Mouse (Mus musculus) spleen, adult 18-20 months (tissue): Measurements from ENCODE around the gene Hs6st1.
A peak's percentile ranks its signal among the peaks of the same experiment; 100 is the strongest.

ENCODE experiments used
- DNase-seq, 2 experiments: peaks; one replicate each; pipeline ENCODE4 v3.0.0; 2022; ENCODE audit warnings: mixed read lengths in 2 of 2

The Hs6st1 gene

DNA sequence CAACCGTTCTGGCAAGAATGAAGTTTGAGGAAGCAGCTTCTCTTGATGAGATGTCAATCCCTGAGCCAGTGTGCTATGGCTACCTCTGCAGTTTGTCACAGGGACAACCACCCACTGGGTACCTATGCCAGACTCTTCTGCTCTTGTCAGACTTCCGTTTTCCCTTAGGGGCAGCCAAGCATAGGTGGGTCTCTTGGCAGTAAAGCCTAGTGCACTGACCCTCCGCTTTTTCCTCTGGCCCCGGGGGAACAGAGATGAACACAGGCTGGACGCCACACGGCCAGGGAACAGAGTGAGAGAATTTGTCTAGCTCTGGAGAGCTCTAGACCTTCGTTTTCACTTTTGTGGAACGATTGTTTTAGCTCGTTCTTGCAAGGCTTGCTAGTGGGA, 2.4 kb upstream of the Hs6st1 start:
- DNase-seq = no peak

GRCm38 (mm10) chr1:36066216-36066980, 1.8 kb upstream of the Hs6st1 start:
- DNase-seq = peak in 1 of 2 experiments; percentile 1

GRCm38 (mm10) chr1:36067201-36067600, 999 bp upstream of the Hs6st1 start:
- DNase-seq = peak; percentile 2 to 3

- no peak for DNase-seq
These were observed 589 bp upstream of the Hs6st1 start for GRCm38 (mm10) chr1:36067611-36068010.

DNA sequence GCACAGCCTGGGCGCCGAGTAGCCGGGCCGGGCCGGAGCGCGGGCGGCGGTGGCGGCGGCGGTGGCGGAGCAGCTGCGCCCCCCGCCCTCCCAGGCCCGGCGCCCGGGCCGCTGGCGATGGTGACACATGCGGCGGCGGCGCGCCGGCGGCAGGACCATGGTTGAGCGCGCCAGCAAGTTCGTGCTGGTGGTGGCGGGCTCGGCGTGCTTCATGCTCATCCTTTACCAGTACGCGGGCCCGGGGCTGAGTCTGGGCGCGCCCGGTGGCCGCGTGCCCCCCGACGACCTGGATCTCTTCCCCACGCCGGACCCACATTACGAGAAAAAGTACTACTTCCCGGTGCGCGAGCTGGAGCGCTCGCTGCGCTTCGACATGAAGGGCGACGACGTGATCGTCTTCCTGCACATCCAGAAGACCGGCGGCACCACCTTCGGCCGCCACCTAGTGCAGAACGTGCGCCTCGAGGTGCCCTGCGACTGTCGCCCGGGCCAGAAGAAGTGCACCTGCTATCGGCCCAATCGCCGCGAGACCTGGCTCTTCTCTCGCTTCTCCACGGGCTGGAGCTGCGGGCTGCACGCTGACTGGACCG, 426 bp downstream of the Hs6st1 start:
- DNase-seq = peak; percentile 40 to 60

DNA sequence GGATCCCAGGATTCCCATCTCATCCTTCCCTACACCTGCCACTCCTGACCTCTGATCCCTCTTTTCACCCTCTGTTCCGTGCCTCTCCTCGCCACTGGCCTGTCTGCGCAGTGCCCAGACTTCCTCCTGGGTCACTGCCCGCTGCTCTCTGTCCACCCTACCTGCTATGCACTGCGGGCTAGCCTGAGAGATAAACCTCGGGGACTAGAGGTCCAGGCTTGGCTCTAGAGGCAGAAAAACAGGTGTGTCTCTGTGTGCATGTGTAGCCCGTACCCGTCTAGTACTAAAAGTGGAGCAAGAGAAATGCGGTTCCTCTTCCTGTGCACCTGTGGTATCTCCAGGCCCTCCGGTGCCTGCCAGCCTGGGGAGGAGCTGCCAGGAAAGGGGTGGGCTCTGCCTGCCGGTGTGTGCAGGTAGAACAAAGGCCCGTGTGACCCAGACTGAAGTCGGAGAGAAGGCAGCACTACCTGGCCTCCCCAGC, 1.1 kb downstream of the Hs6st1 start:
- DNase-seq = peak; percentile 25 to 39

- DNase-seq = no peak
These were observed 2.0 kb downstream of the Hs6st1 start for GRCm38 (mm10) chr1:36070190-36070589.

GRCm38 (mm10) chr1:36070740-36071139, 2.5 kb downstream of the Hs6st1 start:
- no peak for DNase-seq

GRCm38 (mm10) chr1:36071176-36071575, 3.0 kb downstream of the Hs6st1 start:
- DNase-seq = no peak

DNA sequence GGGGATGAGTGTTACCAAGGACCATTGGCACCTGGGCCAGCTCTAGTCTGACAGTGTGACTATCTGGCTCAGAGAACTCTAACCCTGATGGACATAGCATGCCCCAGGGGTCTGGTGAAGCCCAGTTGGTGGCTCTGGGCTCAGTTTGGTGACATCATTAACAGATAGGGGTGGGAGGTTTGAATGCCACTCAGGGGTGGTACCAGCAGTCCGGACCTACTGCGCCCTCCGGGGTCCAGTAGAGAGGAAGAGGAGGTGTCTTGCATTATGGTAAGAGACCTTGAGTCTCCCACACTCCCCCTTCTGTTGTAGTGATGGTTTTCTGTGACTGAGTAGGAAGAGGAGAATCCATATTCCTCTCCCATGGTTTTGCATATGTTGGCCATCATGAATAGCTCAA, 3.4 kb downstream of the Hs6st1 start:
- no peak for DNase-seq

- DNase-seq = no peak
These were observed 4.7 kb downstream of the Hs6st1 start for GRCm38 (mm10) chr1:36072588-36073556.

DNA sequence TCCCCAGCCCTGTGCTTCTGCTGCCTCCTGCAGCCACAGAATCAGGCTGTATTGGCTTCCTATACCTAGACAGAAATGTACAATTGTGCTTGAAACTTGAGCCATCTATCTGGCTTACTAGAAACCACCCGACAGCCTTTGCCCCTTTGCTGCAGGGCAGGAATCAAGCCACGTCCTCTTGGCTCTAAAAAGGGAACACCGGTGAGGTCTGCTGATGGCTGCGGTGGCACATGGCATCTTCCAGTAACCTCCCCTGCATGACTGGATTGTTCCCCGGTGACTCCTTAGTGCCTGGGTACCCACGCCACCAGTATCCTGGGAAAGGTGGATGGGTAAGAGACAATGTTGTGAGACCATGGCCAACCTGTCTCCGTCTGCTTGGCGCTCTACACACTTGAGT, 5.4 kb downstream of the Hs6st1 start:
- no peak for DNase-seq

DNA sequence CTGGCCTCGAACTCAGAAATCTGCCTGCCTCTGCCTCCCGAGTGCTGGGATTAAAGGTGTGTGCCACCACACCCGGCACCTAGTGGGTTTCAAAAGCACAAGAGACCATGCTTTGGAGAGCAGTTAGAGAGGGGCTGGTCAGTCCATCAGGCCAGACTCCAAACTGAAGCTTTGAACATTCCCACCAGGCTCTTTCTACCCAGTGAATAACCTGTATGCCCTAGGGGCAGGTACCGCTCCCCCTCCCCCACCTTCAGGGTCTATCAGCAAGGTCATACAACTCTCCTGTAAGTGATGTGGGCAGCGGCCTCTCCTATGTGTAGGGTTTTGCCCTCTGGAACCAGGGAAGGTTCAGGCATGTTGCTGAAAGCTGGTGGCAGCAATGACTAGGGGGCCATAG, 6.0 kb downstream of the Hs6st1 start:
- DNase-seq = no peak

DNA sequence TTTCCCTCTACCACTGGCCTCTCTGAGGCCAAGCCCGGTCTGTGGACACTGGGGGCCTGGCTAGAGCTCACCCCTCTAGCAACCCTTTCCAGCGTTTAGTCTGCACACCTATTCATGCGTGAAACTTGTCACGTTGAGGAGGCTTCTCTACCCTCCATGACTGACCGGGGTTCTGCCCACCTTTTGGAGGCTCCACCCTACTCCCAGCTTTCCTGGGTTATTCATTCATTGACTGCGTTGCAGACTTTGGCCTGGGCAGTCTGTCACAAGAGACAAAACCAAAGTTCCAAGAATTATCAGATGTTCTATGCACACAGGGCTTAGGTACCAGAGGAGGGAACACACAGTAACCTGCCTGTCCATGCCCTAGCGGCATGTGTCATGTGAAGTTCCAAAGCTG, 6.8 kb downstream of the Hs6st1 start:
- no peak for DNase-seq

DNA sequence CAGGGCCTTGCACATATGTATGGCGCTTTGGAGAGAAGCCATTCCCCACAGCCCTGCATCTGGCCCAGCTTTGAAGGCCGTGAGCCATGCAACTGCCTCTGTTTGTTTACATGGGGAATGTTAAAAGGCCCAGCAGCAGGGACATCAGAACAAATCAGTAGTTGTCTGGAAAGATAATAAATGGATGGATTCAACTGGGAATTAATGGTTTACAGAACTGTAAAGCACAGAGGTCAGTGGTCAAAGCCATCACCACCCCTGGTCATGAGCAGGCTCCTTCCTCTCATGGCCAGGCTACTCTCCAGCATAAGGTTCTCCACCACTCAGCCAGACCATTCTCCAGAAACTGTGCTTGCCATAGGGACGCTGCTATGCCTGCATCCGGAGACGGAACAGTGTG, 7.5 kb downstream of the Hs6st1 start:
- DNase-seq = no peak

DNA sequence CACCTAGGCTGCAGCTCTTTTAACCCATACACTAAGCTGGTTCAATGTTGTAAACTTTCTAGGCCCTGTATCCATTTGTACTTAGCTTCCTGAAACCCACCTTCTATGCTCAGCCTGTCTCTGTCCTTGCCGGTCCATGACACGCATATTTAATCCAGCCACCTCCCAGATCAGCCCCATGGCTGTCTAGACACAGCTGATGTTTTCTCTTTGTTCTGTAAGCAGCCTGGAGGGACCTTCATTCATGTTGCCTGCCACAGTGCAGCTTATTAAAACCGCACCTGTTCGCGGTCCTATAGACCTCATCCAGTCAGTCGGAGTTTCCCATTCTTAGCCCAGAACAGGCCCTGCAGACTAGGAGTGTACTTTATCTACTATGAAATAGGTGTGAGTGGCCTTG, 8.9 kb downstream of the Hs6st1 start:
- DNase-seq = no peak

DNA sequence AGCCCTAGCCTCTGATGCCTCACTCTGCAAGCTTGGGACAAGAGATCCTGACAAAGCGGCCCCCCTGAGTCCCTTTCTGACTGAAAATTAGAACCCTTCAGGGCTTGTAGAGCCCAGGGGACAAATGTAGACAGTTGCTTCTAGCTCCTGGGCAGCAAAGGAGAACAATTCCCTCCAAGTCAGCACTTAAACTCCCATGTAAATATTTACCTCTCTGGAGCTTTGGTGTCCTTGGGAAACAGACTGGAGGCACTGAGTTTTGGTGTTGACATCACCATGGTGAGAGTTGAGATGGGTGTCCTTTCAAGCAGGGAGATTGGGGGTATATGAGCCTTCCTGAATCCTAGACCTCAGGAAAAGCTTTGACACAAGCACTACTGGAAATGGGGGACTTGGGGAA, 10.1 kb downstream of the Hs6st1 start:
- DNase-seq = no peak

- DNase-seq = no peak
These were observed 11.5 kb downstream of the Hs6st1 start for GRCm38 (mm10) chr1:36079679-36080078.

DNA sequence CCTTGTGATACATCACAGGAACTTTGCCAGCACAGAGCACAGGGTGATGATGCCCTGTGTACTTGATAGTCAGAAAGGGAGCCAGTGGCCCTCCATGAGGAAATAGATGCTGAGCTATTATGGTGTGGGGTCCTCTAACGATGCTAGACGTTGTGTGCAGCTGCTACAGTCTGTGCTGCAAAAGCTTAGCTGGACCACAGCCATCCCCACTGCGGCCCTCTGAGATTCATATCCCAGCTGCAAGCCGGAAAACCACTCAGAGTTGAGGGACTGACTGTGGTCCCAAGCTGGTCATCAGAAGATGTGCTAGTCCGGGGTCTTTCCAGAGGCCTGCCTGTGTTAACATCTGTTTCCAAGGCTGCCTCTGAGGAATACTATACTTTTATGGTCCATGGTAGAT, 12.8 kb downstream of the Hs6st1 start:
- no peak for DNase-seq

GRCm38 (mm10) chr1:36082184-36082583, 14.0 kb downstream of the Hs6st1 start:
- DNase-seq = no peak

DNA sequence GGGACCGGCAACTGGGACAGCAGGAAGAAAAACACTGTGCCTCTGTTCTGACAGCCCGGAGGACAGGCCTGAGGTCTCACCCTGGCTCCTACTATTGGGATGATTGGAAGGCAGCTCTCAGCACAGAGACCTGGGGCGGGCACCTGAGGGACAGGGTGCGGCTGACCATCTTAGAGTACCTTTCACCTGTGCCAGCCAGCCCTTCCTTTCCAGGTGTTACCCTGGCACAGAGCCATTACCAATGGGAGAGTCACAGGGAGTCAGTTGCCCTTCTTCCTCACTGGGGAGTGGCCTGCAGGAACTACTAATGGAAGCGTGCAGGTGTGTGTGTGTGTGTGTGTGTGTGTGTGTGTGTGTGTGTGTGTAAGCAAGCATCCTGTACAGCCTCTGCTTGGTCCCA, 15.4 kb downstream of the Hs6st1 start:
- DNase-seq = no peak

DNA sequence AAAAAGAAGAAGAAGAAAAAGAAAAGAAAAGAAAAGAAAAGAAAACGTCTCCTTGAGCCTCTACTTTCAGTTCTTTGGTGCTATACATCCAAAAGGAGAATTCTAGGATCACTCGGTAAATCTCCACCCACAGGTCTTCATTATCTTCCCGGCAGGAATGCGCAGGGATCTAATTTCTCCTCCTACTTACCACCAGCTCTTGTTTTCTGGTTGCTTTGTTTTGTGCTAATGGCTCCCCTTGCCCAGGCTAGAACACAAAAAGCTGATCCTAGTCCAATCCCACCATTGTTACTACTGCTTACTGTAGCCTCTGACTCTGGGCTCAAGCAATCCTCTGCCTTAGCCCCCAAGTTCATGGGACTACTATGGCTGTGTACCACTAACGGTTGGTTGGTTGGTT, 16.9 kb downstream of the Hs6st1 start:
- DNase-seq = no peak

DNA sequence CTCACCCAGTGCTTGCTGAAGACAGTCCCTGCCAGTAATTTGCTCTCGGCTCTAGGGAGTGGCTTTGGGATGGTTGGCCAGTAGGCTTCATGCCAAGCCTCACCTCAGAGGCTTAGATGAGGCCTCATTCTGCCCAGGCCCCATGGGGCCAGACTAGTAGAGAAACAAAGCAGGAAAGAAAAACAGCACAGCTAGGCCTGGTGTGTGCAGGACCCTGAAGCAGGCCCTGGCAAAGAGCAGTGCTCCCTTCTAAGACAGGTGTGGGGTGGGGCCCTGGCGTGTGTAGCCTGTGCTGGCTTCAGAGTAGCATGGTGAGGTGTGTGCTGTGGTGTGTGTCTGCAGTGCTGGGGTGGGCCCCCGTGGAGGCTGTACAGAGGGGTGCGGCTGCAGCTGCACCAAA, 20.2 kb downstream of the Hs6st1 start:
- no peak for DNase-seq
